Mouse (Mus musculus) forebrain, postnatal 0 days (tissue): Measurements from ENCODE around the gene 1700028K03Rik. TPM values are rescaled to one million over a fixed set of nuclear protein-coding genes. Genes with fewer than 3 reads are reported as not detected.

Experiments
- ATAC-seq: fragments of 200-750 bp; cut with Nextera tagmentation; 2 replicates; pipeline ENCODE4 v1.8.0; 2017; ENCODE audit warnings: mild to moderate bottlenecking, moderate library complexity
- DNase-seq: peaks from one replicate; pipeline ENCODE4 v3.0.0-alpha.2; 2015
- H3K27ac ChIP-seq: fragments of 300-500 bp; sonication (generic); 2 replicates; pipeline ENCODE4 v1.5.1; 2014; ENCODE audit warnings: low read depth, mild to moderate bottlenecking, antibody characterized with exemption, low read length, moderate library complexity, mixed read lengths
- H3K27me3 ChIP-seq: fragments of 300-500 bp; sonication (generic); 2 replicates; pipeline ENCODE4 v1.6.1; 2014; ENCODE audit warnings: mild to moderate bottlenecking, low read length, mixed read lengths; ENCODE audit not compliant: insufficient read depth
- H3K36me3 ChIP-seq: fragments of 300-500 bp; sonication (generic); 2 replicates; pipeline ENCODE4 v1.6.1; 2014; ENCODE audit warnings: mild to moderate bottlenecking, moderate library complexity; ENCODE audit not compliant: insufficient read depth
- H3K4me1 ChIP-seq: fragments of 300-500 bp; sonication (generic); 2 replicates; pipeline ENCODE4 v1.6.1; 2014; ENCODE audit warnings: antibody characterized with exemption; ENCODE audit not compliant: insufficient read depth
- H3K4me2 ChIP-seq: fragments of 300-500 bp; sonication (generic); 2 replicates; pipeline ENCODE4 v1.6.1; 2014; ENCODE audit warnings: low read depth, mild to moderate bottlenecking, moderate library complexity
- H3K4me3 ChIP-seq: fragments of 300-500 bp; sonication (generic); 2 replicates; pipeline ENCODE4 v1.5.1; 2014; ENCODE audit warnings: low read depth, low read length, mixed read lengths
- H3K9ac ChIP-seq: fragments of 300-500 bp; sonication (generic); 2 replicates; pipeline ENCODE4 v1.6.1; 2014; ENCODE audit warnings: mild to moderate bottlenecking
- H3K9me3 ChIP-seq: fragments of 300-500 bp; sonication (generic); 2 replicates; pipeline ENCODE4 v1.6.1; 2016; ENCODE audit warnings: low read length
- CTCF ChIP-seq: sonication (generic); IDR thresholded peaks from 2 replicates; pipeline ENCODE4 v1.5.1; 2016; ENCODE audit warnings: antibody characterized with exemption, control low read depth, low read depth
- WGBS: fragments of 180-500 bp; shearing (Covaris S2); extraction: QIAGEN DNeasy Blood & Tissue Kit; methylation state at CpG from one replicate; pipeline ENCODE4 v1.1.7; 2014; 5-methylcytosine and 5-hydroxymethylcytosine counted together
- polyA plus RNA-seq: library from polyadenylated mRNA; unstranded; fragments of >200 nt; fragmentation: Nextera tagmentation; extraction: Ambion mirVana; gene quantifications from 2 replicates; pipeline ENCODE4 v1.2.1, GENCODE M21; 2015
- total RNA-seq: library from RNA; depleted of rRNA; stranded (reverse); fragments of >200 nt; gene quantifications from 2 replicates; pipeline ENCODE4 v1.2.3, GENCODE M21; 2014; rRNA removed

1700028K03Rik gene
- total and polyA plus RNA-seq, 2 experiments from 2014 or later, result 0.12 to 0.38 TPM

- Histone ChIP-seq H3K4me3 (peak within 1 kb of the TSS; percentile 73), H3K4me2 (peak within 1 kb of the TSS; percentile 67), H3K9ac (peak within 1 kb of the TSS; percentile 81), H3K27me3 (no peaks in the 10 kb centered on the region), H3K4me1 (0 out of 2 replicates have a peak, but pooled peaks cover 5% of the 10 kb centered on the region), H3K27ac (peak within 1 kb of the TSS; percentile 91), H3K36me3 (peaks cover 12% of the 10 kb centered on the region), H3K9me3 (no peaks in the 10 kb centered on the region)
- 0 out of 2 replicates have a peak, but pooled peaks have one; percentile 18 for TF ChIP-seq CTCF
- 1% methylated on average over 56 of the region's 64 CpGs for WGBS
- ATAC-seq, result peak; percentile 97
- peak; percentile 94 for DNase-seq
Measured at GRCm38 (mm10) chr5:107597301-107598077, 63.0 kb downstream of the 1700028K03Rik start, which contains the start of the genes Rpap2 and Glmn. Gene Rpap2, plus strand, starts transcription at chr5:107597373. Gene Glmn, minus strand, starts transcription at chr5:107597888.

DNA sequence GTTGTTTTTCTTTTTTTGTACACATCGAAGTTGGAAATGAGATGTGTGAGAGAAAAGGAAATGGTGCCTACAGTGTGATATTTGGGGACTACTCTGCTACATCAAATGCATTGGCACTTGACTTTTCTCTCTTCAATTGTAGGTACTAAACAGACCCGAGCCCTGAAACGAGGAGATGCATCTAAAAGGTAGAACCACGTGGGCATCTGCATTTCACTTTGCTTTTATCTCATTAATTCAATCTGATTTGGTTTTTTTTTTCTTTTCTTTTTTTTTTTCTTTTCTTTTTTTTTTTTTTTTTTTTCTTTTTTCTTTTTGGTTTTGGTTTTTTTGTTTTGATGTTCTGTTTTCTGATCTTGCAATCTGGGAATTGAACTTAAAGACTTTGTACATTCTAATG is 63.9 kb downstream of the 1700028K03Rik start:
- peak; percentile 1 for DNase-seq
- H3K4me3 ChIP-seq, result peak overlapping the region; percentile 73
- peak overlapping the region; percentile 91; the same call in 1 of the 2 replicates for H3K27ac ChIP-seq
- ATAC-seq, result no peak
- no peak for TF ChIP-seq CTCF
- H3K9me3 ChIP-seq, result no peaks in the 10 kb centered on the region
- 0 out of 2 replicates have a peak, but pooled peaks cover 5% of the 10 kb centered on the region for H3K4me1 ChIP-seq
- peak overlapping the region; percentile 81; the same call in 1 of the 2 replicates for H3K9ac ChIP-seq
- H3K4me2 ChIP-seq, result peak overlapping the region; percentile 67
- H3K36me3 ChIP-seq, result peaks cover 18% of the 10 kb centered on the region
- no peaks in the 10 kb centered on the region for H3K27me3 ChIP-seq
- 11% methylated on average over 4 of the region's 4 CpGs for WGBS

Other genes starting within 250 kb of the 1700028K03Rik start
- 5.5 and 14.3 TPM in 2 replicates for gene Tgfbr3, start 245.1 kb upstream of the 1700028K03Rik start, total RNA-seq
- 2.3 and 3.4 TPM in 2 replicates for gene Tgfbr3, start 245.1 kb upstream of the 1700028K03Rik start, polyA plus RNA-seq
- gene Brdt, start 203.6 kb upstream of the 1700028K03Rik start, total RNA-seq, result 4.3 and 4.6 TPM in 2 replicates
- 2.1 and 2.3 TPM in 2 replicates for gene Brdt, start 203.6 kb upstream of the 1700028K03Rik start, polyA plus RNA-seq
- 12.9 and 15.4 TPM in 2 replicates for gene Ephx4, start 132.0 kb upstream of the 1700028K03Rik start, total RNA-seq
- 18.0 and 20.2 TPM in 2 replicates for gene Ephx4, start 132.0 kb upstream of the 1700028K03Rik start, polyA plus RNA-seq
- gene Lpcat2b, start 103.2 kb upstream of the 1700028K03Rik start, total RNA-seq, result not detected in 2 replicates
- gene Lpcat2b, start 103.2 kb upstream of the 1700028K03Rik start, polyA plus RNA-seq, result 0.05 TPM in 1 of 2 replicates, not detected in the other
- gene Btbd8, start 96.7 kb upstream of the 1700028K03Rik start, total RNA-seq, result 51.8 and 52.5 TPM in 2 replicates
- gene Btbd8, start 96.7 kb upstream of the 1700028K03Rik start, polyA plus RNA-seq, result 19.1 and 26.3 TPM in 2 replicates
- gene Gm42669, start 27.1 kb upstream of the 1700028K03Rik start, total RNA-seq, result 0.15 and 0.29 TPM in 2 replicates
- gene Gm42669, start 27.1 kb upstream of the 1700028K03Rik start, polyA plus RNA-seq, result 0.09 and 0.21 TPM in 2 replicates
- 19.2 and 24.9 TPM in 2 replicates for gene Rpap2, start 62.7 kb downstream of the 1700028K03Rik start, total RNA-seq
- 18.0 and 18.7 TPM in 2 replicates for gene Rpap2, start 62.7 kb downstream of the 1700028K03Rik start, polyA plus RNA-seq
- gene Glmn, start 63.2 kb downstream of the 1700028K03Rik start, total RNA-seq, result 18.0 and 24.1 TPM in 2 replicates
- gene Glmn, start 63.2 kb downstream of the 1700028K03Rik start, polyA plus RNA-seq, result 29.0 and 35.4 TPM in 2 replicates
- not detected in 2 replicates for gene Gfi1, start 191.3 kb downstream of the 1700028K03Rik start, total RNA-seq
- not detected in 2 replicates for gene Gfi1, start 191.3 kb downstream of the 1700028K03Rik start, polyA plus RNA-seq